Mouse (Mus musculus): Measurements from ENCODE around the gene Focad. TPM values are rescaled to one million over a fixed set of nuclear protein-coding genes. Genes with fewer than 3 reads are reported as not detected.
A peak's percentile ranks its signal among the peaks of the same experiment; 100 is the strongest.

Focad gene
- 14.6 and 15.3 TPM in 2 replicates for polyA plus RNA-seq (2012; rRNA removed)

- H3K4me3 ChIP-seq (ENCODE audit: control insufficient read depth, insufficient read depth, low read length) = peak within 1 kb of the TSS; percentile 88
- no peaks in the 10 kb centered on the region for H3K36me3 ChIP-seq (ENCODE audit: control insufficient read depth, insufficient read depth, low read length)
- TF ChIP-seq CTCF (IDR thresholded peaks at IDR 0.05; ENCODE audit: borderline replicate concordance, control insufficient read depth, extremely low read depth, insufficient read depth, low read length, poor library complexity) = peak; percentile 73; the same call in 1 of the 2 replicates
- peak; percentile 94 for TF ChIP-seq POLR2A (IDR thresholded peaks at IDR 0.05; ENCODE audit: control insufficient read depth, extremely low read depth, insufficient read depth, low read length, poor library complexity)
- DNase-seq = peak; percentile 98
- H3K4me1 ChIP-seq (replicated peaks; ENCODE audit: control insufficient read depth, insufficient read depth, low read length) = peaks cover 5% of the 10 kb centered on the region; the same call in 1 of the 2 replicates
- H3K27ac ChIP-seq (ENCODE audit: control insufficient read depth, insufficient read depth, low read length) = peak within 1 kb of the TSS; percentile 81
- no peaks in the 10 kb centered on the region for H3K27me3 ChIP-seq (ENCODE audit: control insufficient read depth, insufficient read depth, low read length)
- WGBS = under 1% methylated on average over 34 of the region's 34 CpGs
These were observed at the start of gene Focad for GRCm38 (mm10) chr4:88094062-88094767. TSS of gene Focad (plus strand) at chr4:88094629.

- 50% methylated on average over 4 of the region's 4 CpGs for WGBS
- no peaks in the 10 kb centered on the region for H3K36me3 ChIP-seq (ENCODE audit: control insufficient read depth, insufficient read depth, low read length)
These were observed 49.3 kb upstream of the Focad start for GRCm38 (mm10) chr4:88045151-88045550.

GRCm38 (mm10) chr4:88046280-88046679 lies 48.1 kb upstream of the Focad start:
- Histone ChIP-seq H3K4me1 (replicated peaks; ENCODE audit: control insufficient read depth, insufficient read depth, low read length) (peaks cover 10% of the 10 kb centered on the region), H3K36me3 (ENCODE audit: control insufficient read depth, insufficient read depth, low read length) (no peaks in the 10 kb centered on the region), H3K27ac (ENCODE audit: control insufficient read depth, insufficient read depth, low read length) (peak overlapping the region; percentile 79), H3K4me3 (ENCODE audit: control insufficient read depth, insufficient read depth, low read length) (0 out of 2 replicates have a peak overlapping the region, but pooled peaks have one; percentile 18), H3K27me3 (ENCODE audit: control insufficient read depth, insufficient read depth, low read length) (no peaks in the 10 kb centered on the region)
- TF ChIP-seq POLR2A (IDR thresholded peaks at IDR 0.05; ENCODE audit: control insufficient read depth, extremely low read depth, insufficient read depth, low read length, poor library complexity) = no peak
- TF ChIP-seq CTCF (IDR thresholded peaks at IDR 0.05; ENCODE audit: borderline replicate concordance, control insufficient read depth, extremely low read depth, insufficient read depth, low read length, poor library complexity) = no peak
- 8% methylated on average over 8 of the region's 8 CpGs for WGBS
- peak; percentile 51 for DNase-seq

More at GRCm38 (mm10) chr4:88045151-88045550, 49.3 kb upstream of the Focad start:
- TF ChIP-seq POLR2A (IDR thresholded peaks at IDR 0.05; ENCODE audit: control insufficient read depth, extremely low read depth, insufficient read depth, low read length, poor library complexity) (no peak), CTCF (IDR thresholded peaks at IDR 0.05; ENCODE audit: borderline replicate concordance, control insufficient read depth, extremely low read depth, insufficient read depth, low read length, poor library complexity) (no peak)
- no peak for DNase-seq
- Histone ChIP-seq H3K4me1 (replicated peaks; ENCODE audit: control insufficient read depth, insufficient read depth, low read length) (peaks cover 10% of the 10 kb centered on the region), H3K4me3 (ENCODE audit: control insufficient read depth, insufficient read depth, low read length) (no peak overlapping the region), H3K27me3 (ENCODE audit: control insufficient read depth, insufficient read depth, low read length) (no peaks in the 10 kb centered on the region), H3K27ac (ENCODE audit: control insufficient read depth, insufficient read depth, low read length) (no peak overlapping the region)

DNA sequence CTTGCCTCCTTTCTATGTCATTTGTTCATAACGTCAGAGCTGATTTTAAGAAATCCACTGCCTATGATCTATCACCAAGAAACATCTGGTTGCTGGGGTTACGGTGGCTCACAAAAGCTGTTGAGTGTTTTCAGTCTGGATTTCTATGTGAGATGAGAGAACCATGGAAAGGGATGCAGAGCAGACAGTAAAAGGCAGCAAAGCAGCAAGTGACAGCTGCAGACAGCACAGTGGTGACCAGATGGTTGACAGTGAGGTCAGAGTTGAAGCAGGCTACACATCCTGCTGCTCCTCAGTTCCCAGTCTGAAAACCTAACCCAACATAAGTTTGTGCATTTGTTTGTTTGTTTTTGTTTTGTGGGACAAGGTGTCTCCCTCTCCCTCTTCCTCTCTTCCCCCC lies 19.0 kb upstream of the Focad start:
- Histone ChIP-seq H3K27ac (ENCODE audit: control insufficient read depth, insufficient read depth, low read length) (no peak overlapping the region), H3K27me3 (ENCODE audit: control insufficient read depth, insufficient read depth, low read length) (no peaks in the 10 kb centered on the region), H3K36me3 (ENCODE audit: control insufficient read depth, insufficient read depth, low read length) (no peaks in the 10 kb centered on the region), H3K4me1 (replicated peaks; ENCODE audit: control insufficient read depth, insufficient read depth, low read length) (no peaks in the 10 kb centered on the region; the same call in 1 of the 2 replicates), H3K4me3 (ENCODE audit: control insufficient read depth, insufficient read depth, low read length) (no peak overlapping the region)
- TF ChIP-seq CTCF (IDR thresholded peaks at IDR 0.05; ENCODE audit: borderline replicate concordance, control insufficient read depth, extremely low read depth, insufficient read depth, low read length, poor library complexity) (no peak), POLR2A (IDR thresholded peaks at IDR 0.05; ENCODE audit: control insufficient read depth, extremely low read depth, insufficient read depth, low read length, poor library complexity) (no peak)
- no peak for DNase-seq
- 90% methylated on average over 2 of the region's 2 CpGs for WGBS

DNA sequence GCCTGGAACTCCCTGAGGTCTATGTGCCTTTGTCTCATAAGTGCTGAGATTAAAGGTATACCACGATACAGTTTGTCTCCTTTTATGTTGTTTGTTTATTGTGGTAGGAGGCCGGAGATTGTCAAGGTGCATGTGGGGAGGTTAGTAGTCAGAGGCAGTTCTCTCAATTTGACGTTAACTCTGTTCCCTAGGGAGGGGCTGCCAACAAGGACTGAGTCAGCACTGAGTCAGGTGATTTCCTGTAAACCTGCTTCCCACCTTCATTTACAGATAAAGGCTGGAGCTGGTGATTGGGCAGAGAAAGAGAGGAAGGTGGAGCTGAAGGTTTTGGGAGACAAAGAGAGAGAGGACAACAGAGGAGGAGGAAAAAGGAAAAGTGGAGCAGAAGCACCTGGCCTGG lies 15.4 kb upstream of the Focad start:
- no peak for DNase-seq
- Histone ChIP-seq H3K4me3 (ENCODE audit: control insufficient read depth, insufficient read depth, low read length) (no peak overlapping the region), H3K27me3 (ENCODE audit: control insufficient read depth, insufficient read depth, low read length) (no peaks in the 10 kb centered on the region), H3K36me3 (ENCODE audit: control insufficient read depth, insufficient read depth, low read length) (no peaks in the 10 kb centered on the region), H3K27ac (ENCODE audit: control insufficient read depth, insufficient read depth, low read length) (no peak overlapping the region), H3K4me1 (replicated peaks; ENCODE audit: control insufficient read depth, insufficient read depth, low read length) (peaks cover 3% of the 10 kb centered on the region)
- 16% methylated on average over 3 of the region's 3 CpGs for WGBS
- TF ChIP-seq POLR2A (IDR thresholded peaks at IDR 0.05; ENCODE audit: control insufficient read depth, extremely low read depth, insufficient read depth, low read length, poor library complexity) = no peak
- no peak for TF ChIP-seq CTCF (IDR thresholded peaks at IDR 0.05; ENCODE audit: borderline replicate concordance, control insufficient read depth, extremely low read depth, insufficient read depth, low read length, poor library complexity)

- 13% methylated on average over 5 of the region's 5 CpGs for WGBS
- no peak overlapping the region for H3K27ac ChIP-seq (ENCODE audit: control insufficient read depth, insufficient read depth, low read length)
These were observed 13.0 kb upstream of the Focad start for GRCm38 (mm10) chr4:88081417-88081816.

More at GRCm38 (mm10) chr4:88081417-88081816, 13.0 kb upstream of the Focad start:
- Histone ChIP-seq H3K27me3 (ENCODE audit: control insufficient read depth, insufficient read depth, low read length) (no peaks in the 10 kb centered on the region), H3K4me1 (replicated peaks; ENCODE audit: control insufficient read depth, insufficient read depth, low read length) (peaks cover 3% of the 10 kb centered on the region), H3K4me3 (ENCODE audit: control insufficient read depth, insufficient read depth, low read length) (no peak overlapping the region), H3K36me3 (ENCODE audit: control insufficient read depth, insufficient read depth, low read length) (no peaks in the 10 kb centered on the region)
- TF ChIP-seq CTCF (IDR thresholded peaks at IDR 0.05; ENCODE audit: borderline replicate concordance, control insufficient read depth, extremely low read depth, insufficient read depth, low read length, poor library complexity) = no peak
- TF ChIP-seq POLR2A (IDR thresholded peaks at IDR 0.05; ENCODE audit: control insufficient read depth, extremely low read depth, insufficient read depth, low read length, poor library complexity) = no peak
- DNase-seq = no peak
